Mouse (Mus musculus): Measurements from ENCODE around the gene Pagr1b.

The Pagr1b gene

DNA sequence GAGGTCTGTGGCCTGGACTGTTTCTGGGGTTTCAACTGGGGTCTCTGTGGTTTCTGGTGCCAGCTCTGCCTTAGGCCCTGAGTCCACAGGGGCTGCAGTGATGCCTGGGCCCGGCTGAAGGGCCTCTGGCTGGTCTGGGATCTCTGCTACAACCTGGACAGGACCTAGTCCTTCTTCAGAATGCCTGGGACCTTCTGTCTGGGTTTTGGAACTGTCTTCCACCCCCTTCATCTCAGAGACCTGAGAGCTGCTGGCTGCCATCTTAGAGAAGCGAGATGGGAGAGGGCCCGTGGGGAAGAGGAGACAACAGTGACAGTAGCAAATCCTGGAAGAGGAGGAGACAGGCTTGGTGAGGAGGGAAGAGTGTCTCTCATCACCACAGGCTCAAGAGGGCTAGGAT is 3.7 kb upstream of the Pagr1b start:
- in situ Hi-C loops (cut with MboI, MseI) = no loop called here

DNA sequence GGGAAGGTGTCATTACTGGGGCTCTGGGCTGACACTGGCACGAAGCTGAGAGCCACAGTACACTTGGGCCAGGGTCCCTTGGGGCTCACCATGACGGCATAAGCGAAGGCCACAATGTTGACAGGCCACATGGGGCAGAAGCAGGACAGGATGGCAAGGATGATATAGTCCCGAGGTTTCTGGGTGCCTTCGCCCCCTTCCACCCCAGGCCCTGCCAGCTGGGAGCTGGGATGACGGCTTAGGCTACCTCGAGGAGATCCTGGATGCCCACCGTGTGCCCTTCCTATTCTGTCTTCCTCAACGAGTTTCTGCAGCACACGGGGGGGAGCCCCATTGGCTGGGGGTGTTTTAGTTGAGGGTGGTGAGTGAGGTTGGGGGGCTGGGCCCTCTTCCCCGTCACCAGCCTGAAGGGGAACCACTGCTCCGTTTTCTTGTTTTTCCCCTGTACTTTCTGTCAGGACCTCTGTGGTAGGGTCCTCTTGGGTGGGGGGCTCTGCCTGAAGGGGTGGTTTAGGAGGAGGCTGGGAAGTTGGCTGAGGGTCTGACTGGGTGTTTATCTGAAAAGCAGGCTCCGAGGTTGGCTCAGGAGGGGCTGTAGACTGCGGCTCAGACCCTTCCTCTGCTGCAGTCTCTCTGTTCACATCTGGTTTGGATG is 3.1 kb upstream of the Pagr1b start:
- in situ Hi-C loops (cut with MboI, MseI) = no loop called here

DNA sequence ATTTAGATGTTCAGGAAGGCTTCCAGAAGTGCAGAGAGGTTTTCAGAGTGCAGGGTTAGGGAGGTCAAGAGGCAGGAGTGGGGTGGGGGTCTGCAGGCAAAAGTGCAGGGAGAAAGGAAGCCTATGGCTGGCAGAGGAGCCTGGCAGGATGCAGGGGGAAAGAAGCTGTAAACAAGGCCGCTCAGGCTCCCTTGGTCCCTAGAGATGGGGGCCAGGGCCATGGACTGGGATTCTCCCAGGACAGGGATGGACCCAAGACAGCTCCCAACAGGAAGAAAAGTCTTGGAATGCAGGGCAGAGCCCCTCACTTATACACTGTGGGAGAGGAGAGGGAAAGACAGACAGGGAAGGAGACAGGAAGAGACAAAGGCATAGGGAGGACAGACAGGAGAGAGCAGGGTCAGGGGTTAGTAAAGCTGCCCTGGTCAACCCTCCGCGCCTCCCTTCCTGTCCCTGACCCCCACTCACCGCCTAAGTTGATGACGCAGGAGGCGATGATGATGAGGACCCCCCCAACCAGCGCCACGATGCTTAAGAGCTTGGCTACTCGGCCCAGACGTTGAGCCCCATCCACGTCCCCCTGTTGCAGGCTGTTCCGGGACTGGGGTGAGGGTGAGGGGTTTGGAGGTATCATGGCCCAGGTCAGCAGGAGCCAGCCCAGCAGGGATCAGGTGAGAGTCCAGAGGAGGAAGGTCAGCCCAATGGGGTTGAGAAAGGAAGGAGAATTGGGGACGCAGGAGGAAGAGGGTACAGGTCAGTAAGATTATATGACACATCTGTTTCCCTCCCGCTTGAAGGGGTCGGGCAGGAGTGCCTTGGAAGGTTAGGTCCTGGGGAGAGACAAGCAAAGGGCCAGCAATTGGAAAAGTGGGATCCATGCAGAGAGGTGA is 2.4 kb upstream of the Pagr1b start:
- in situ Hi-C loops (cut with MboI, MseI) = no loop called here

DNA sequence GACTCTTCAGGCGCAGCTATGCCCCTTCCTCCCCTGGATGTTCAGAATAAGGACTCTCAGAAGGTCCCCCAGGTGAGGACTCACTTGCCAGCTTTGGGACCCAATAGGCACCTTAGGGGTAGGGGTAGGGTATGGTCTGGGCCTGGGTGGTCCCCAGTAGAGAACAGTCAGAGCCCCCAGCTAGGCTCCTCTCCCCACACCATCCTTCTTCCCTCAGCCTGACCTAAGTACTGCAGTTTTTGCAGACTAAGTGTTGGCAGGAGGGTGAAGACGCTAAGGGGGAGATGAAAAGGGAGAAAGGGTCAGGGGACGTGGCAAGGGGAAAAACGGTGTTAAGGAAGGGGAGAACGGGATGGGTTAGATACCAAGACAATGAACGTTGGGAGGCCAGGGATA is 1.7 kb upstream of the Pagr1b start:
- in situ Hi-C loops (cut with MboI, MseI) = no loop called here

DNA sequence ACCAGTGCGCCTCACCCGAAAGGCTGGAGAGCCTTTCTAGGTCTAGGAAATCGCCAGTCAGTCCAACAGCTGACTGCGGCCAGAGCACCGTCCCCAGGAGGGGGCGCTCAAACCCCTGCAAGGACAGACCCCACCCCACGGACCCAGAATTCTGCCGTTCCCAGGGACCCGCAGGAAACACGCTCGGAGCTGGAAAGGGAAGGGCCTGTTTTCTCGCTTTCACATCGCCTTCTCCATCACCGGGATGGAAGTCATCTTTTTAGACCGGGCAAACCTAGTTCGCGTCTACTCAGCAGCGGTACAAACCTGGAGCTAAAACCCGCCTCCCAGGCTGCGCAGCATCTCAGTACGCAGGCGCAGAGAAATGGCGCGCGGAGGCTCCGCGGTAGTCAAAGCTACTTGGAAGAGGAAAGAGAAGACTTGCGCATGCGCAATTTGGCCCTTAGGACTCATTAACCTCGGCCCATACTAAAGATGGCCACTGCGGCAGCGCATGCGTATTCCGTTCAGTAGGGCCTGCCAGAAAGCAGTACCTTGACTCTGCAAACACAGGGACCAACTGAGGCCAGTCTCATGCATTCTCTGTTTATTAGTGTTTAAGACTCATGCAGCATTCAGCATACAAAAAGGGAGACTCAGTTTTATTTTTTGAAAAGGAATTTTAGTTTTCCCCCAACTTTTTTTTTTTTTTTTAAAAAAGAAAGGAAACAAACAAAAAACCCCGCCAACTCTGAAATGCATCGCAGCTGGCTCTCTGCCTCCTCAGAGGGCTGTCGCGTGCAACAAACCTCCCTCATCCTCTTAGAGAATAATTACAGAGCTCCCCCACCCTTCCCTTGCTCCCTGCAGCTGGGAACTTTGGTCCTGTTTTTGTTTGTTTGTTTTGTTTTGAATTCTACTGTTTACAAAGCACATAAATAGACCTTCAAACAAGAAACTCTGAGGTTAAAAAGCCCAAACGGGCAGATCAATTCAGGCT is 976 bp upstream of the Pagr1b start, which contains the start of gene Pagr1a:
Gene Pagr1a (minus strand): TSS at position 382 of the 979 bp plus-strand sequence.
- in situ Hi-C loops (cut with MboI, MseI) = no loop called here

DNA sequence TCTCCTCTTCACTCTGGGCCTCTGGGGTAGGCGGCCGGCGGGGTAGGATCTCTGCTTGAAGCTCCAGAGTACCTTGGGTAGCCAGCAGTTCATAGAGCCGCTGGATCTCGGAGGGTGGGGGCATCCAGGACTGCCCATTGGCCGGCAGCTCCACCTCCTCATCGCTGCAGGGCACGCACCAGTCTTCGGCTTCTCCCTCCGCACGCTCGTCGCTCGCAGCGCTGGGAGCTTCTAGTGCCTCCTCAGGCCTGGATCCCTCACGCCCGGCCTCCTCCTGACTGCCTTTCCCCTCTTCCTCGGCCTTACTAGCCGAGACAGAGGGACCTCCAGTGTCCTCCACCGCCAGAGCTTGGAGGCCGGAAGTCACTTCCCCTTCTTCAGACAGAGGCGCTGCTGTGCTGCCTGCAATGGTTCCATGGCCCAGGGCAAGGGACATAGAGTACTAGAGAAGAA is 228 bp upstream of the Pagr1b start:
- in situ Hi-C loops (cut with MboI, MseI) = no loop called here

DNA sequence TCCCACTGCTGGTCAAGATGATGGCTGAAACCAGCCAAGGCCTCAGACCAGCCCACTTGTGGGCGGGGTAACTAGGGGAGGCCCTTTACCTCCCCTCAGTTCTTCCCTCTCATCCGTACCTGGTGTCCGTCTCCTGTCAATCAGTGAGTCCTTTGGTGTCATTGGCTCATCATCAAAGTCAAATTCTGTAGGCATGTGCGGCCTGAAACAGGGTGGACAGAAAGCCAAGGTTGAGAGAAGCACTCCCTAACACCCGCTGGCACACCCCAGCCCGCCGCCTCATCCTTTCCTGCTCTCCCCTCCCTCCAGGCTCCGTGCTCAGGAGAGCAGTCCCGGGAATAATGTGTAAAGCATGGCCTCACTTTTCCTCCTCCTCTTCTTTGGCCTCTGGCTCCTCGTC is 203 bp downstream of the Pagr1b start:
- in situ Hi-C loops (cut with MboI, MseI) = no loop called here

DNA sequence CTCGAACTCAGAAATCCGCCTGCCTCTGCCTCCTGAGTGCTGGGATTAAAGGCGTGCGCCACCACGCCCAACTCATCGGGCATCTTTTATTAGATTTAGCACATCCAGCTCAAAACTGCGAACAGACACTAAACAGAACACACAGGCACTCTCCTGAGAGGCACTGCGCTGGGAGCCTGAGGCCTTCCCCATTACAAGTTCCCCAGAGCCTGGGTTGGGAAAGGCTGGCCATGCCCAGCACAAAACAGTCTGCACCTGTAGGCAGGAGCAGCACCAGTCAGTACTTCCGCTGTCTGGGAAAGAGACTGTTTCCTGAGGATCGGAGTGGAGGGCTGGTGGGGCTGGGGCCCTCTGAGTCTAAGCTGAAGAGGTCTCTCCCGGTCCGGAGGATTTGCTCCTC is 1.3 kb downstream of the Pagr1b start:
- in situ Hi-C loops (cut with MboI, MseI) = no loop called here

DNA sequence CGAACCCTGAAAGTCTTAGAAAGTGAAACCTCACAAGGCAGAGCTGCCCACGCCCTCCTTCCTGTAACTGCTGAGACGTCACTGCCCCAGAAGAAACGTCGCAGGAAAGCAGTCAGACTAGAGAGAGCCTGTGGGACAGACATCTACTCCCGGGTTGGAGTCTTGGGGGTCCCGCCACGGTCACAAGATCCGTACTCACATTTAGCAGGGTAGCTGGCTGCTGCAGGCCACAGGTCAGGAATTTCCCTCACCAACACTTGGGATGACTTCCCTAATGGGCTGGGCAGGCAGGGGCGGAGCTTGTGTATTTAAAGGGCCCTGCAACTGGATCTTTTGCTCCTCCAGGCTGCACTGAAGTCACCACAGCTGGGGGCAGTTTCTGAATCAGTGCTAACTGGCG is 2.0 kb downstream of the Pagr1b start, which contains the start of gene Mvp:
Gene Mvp (minus strand): TSS at position 302 of the 400 bp plus-strand sequence.
- in situ Hi-C loops (cut with MboI, MseI) = no loop called here

DNA sequence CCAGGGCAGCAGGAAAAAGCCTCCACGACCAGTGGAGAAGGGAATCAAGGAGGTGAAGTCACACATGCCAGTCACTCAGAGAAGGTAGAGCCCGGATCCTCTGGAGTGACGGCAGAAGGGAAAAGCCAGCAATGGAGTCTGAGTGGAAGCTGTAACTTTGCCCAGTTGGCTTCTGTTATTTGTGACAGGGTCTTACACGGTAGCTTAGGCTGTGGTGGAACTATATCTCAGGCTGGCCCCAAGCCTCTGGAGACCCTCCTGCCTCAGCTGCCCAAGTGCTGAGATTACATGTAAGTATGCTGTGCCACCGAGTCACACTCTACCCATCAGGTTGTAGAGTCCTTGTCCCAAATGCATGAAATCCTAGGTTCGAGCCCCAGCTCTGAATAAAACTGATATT is 2.9 kb downstream of the Pagr1b start:
- in situ Hi-C loops (cut with MboI, MseI) = no loop called here

DNA sequence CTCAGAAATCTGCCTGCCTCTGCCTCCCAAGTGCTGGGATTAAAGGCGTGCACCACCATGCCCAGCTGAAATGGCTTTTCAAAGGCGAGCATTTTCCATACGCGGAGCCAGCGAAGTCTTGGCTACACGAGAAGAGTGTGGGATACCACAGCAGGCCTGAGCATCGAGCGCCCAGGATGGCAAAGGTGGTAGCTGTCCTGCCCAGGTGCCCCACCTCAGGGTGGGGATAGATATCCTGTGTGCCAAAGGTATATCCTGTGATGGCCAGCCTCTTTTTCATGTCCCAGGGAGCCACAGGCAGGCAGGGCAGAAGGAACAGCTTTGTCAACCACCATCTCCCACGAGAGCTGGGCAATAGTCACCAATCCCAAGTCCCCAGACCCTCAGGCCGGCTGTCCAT is 3.4 kb downstream of the Pagr1b start:
- in situ Hi-C loops (cut with MboI, MseI) = no loop called here

DNA sequence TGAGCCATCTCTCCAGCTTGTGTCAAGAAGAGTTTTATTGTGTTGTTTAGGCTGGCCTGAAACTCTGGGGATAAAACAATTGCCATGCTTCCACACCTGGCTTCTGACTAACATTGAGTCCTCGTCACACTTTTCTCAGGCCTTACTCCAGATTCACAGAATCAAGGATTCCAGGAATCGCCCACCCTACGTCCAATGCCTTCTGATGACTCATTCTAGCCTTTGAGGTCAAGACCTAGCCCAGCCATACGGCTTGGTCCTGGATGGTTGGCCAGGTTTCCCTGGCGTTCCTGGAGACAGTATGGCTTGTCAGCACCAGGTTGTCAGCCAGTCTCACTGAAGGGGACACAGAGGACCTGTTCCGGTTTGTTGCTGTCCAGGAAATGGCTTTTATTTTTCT is 3.9 kb downstream of the Pagr1b start:
- in situ Hi-C loops (cut with MboI, MseI) = no loop called here

DNA sequence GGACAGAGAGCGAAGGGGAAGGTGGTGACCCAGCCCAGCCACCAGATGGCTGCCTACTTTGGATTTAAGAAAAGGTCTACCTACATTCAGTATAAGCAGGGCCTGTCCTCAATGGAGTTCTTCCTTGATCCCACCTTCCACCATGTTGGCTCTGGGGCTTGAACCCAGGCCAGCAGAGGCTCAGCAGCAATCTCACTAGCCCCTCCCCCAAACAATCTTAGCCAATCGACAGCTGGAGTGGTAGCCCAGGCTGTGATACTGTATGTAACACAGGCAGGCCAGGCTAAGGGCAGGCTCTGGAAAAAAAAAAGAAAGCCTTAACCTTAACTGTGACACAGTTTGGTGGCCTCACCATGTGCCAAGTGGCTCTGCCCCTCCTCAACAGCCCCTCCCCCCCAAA is 4.6 kb downstream of the Pagr1b start:
- in situ Hi-C loops (cut with MboI, MseI) = no loop called here

DNA sequence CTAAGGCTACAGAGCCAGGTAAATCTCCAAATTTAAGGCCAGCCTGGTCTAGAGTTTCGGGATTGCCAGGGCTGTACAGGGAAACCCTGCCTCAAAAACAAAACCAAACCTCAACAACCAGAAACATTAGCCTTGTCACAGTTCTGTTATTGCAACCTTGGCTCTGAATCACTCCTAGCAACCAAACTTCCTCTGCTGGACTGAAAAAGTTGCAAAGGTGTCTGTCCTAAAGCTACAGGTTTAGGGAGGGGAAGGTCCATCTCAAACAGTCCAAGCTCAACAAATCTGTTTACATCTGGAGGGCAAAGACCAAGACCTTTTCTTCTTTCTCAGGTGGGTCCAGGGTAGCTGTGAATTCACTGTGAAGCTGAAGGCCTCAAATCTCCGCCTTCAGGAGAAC is 5.2 kb downstream of the Pagr1b start:
- in situ Hi-C loops (cut with MboI, MseI) = no loop called here

DNA sequence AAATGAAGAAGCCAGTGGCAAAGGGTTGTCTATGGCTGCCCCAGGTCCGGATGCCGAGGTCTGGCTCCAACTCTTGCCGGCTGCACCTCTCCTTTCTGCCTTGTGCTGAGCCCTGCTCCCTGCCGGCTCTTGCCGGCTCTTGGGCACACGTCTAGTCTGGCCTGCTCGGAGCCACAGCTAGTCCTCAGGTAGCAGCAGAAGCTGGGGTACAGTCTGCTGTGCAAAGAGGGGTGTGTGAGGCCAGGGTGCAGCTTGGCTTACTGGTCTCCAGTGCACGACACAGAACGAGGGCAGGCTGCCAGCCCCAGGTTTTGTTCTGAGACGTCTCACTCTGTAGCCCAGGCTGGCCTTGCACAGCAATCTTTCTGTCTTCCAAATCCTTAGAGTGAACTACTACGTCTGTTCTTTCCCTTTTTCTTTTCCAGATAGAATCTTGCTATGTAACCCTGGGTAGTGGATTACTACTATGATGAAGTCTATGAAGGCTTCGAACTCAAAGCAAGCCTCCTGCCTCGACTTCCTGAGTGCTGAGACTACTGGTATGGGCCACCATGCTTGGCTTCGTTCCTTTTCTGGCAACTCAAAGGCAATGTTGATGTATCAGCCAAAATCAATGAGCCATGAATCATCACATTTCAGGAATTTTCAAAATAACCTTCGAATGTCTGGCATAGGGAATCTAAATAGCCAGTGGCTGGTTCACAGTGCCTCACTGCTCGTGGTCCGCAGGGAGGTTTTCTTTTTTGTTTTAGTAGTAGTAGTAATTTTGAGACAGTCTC is 6.8 kb downstream of the Pagr1b start:
- in situ Hi-C loops (cut with MboI, MseI) = no loop called here

DNA sequence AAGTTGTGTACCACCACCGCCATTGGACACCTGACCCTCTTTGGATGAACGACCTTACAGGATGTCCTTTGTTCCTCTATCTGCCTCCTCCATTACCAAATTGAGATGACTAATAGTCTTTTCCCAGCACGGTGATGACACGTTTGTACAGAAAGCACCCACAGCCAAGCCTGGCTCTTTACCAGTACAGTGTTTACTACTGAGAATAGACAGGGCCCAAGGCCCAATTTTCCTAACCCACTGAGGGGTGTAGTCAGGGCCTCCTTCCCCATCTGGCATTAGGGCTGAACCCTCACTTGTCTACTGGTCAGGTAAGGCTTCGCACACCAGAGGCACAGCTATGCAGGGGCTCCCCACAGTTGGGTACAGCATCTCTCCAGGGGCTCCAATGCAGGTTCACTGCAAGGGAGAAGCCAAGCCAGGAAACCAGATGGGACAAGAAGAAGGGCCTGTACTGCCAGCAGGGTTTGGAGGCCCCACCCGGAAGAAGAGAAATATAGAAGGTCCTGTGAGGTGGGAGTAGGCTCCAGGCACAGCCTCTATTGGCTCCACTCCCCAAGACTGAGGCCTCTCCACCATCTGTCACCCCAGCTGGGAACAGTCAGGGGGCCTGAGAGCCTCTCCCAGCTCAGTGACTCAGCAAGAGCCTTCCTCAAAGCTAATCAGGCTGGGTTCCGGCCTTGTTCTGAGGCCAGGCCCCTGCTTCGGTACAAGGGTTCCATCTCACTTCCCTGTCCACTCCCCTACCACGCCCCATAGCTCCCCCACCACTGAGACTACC is 7.9 kb downstream of the Pagr1b start:
- in situ Hi-C loops (cut with MboI, MseI) = no loop called here

DNA sequence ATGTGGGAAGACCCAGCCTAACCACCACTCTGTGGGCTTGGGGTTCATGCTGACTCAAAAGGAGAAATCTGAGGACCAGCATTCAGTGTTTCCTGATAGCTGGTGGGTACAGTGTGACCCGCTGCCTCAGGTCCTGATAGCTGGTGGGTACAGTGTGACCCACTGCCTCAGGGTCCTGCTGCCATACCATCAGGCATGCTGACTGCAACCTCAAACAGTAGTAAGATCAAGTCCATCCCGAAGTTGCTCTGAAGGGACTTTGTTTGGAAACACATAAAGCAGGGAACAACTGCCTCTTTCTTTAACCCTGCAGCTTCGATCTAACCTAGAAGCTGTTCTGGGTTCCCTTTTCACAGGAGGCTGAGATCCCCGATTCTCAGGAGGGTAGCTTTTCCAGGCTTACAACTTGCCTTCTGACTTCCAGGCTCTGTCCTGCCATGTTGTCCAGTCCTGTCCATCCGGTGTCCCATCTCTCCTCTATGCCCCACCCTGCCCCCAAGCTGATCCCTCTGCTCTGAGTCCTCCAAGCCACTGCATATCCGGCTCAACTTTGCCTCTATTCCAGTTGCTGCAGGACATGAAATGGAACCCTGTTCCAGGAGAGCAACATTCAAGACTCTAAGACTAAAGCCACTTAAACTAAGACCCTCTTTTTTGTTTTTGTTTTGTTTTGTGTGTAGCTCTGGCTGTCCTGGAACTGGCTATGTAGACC is 8.8 kb downstream of the Pagr1b start:
- in situ Hi-C loops (cut with MboI, MseI) = no loop called here

DNA sequence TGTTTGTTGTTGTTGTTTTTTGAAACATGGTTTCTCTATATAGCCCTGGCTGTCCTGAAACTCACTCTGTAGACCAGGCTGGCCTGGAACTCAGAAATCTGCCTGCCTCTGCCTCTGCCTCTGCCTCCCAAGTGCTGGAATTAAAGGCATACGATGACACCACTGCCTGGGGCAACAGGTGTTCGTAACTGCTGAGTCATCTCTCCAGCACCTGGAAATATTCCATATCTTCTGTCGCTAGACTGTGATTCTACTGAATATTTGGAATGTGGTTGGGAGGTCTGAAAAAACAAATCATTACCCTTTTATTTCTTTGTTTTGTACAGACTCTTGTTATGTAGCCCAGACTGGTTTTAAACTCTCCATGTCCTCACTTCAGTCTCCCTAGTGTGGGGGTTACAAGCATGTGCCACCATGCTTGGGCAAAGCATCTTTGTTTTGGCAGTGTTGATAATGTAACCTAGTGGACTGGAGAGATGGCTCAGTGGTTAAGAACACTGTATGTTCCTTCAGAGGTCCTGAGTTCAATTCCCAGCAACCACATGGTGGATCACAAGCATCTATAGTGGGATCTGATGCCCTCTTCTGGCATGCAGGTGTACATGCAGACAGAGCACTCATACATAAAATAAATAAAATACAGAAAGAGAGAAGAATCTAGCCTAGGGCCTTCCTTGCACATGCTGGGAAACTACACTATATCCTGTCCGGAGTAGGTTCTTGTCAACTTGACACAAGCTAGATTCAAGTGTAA is 12.0 kb downstream of the Pagr1b start:
- in situ Hi-C loops (cut with MboI, MseI) = no loop called here

DNA sequence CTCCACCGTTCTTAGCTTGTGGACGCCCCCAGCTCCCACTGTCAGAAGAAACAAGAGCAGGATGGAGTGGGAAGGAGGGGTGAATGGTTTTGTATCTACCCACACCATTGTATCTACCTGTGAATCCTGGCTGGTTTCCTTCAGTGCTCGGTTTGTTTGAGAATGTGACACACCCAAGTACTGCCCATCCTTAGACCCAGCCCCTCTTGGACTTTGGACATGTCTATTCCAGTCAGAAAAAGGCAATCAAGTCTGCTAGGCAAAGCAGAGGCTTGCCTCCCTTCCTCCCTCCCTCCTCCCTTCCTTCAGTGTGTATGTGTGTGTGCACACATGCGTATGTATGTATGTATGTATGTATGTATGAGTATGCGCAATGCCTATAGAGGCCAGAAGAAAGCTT is 12.7 kb downstream of the Pagr1b start:
- in situ Hi-C loops (cut with MboI, MseI) = no loop called here
